Mouse (Mus musculus): ENCODE data around the gene Scyl2. TPM values are rescaled to one million over a fixed set of nuclear protein-coding genes. Genes with fewer than 3 reads are reported as not detected.

Scyl2 gene
- polyA plus RNA-seq, 1 experiment from 2014 or later = 18.8 TPM

GRCm38 (mm10) chr10:89633736-89634426 is 52.2 kb downstream of the Scyl2 start:
- Histone ChIP-seq H3K4me2 (ENCODE audit: low read length) (no peak overlapping the region), H3K9ac (replicated peaks; ENCODE audit: low read length) (no peak overlapping the region), H3K4me1 (ENCODE audit: control insufficient read depth, insufficient read depth, low read length) (no peaks in the 10 kb centered on the region), H3K36me3 (ENCODE audit: control insufficient read depth, insufficient read depth, low read length) (no peaks in the 10 kb centered on the region), H3K27ac (replicated peaks; ENCODE audit: low read depth, low read length) (no peak overlapping the region), H3K4me3 (replicated peaks; ENCODE audit: low read depth, low read length) (no peak overlapping the region), H3K27me3 (ENCODE audit: control insufficient read depth, insufficient read depth, low read length) (no peaks in the 10 kb centered on the region), H3K9me3 (ENCODE audit: control insufficient read depth, low read length) (no peaks in the 10 kb centered on the region)
- WGBS = 93% methylated on average over 7 of the region's 7 CpGs
- ATAC-seq (ENCODE audit: low FRiP score, low TSS enrichment) = no peak
- no peak for DNase-seq

- Histone ChIP-seq H3K4me2 (ENCODE audit: low read length) (no peak overlapping the region), H3K36me3 (ENCODE audit: control insufficient read depth, insufficient read depth, low read length) (no peaks in the 10 kb centered on the region), H3K27me3 (ENCODE audit: control insufficient read depth, insufficient read depth, low read length) (no peaks in the 10 kb centered on the region), H3K9ac (replicated peaks; ENCODE audit: low read length) (no peak overlapping the region), H3K9me3 (ENCODE audit: control insufficient read depth, low read length) (no peaks in the 10 kb centered on the region), H3K27ac (replicated peaks; ENCODE audit: low read depth, low read length) (no peak overlapping the region), H3K4me1 (ENCODE audit: control insufficient read depth, insufficient read depth, low read length) (no peaks in the 10 kb centered on the region), H3K4me3 (replicated peaks; ENCODE audit: low read depth, low read length) (no peak overlapping the region)
- no peak for ATAC-seq (ENCODE audit: low FRiP score, low TSS enrichment)
- no peak for DNase-seq
- WGBS = 93% methylated on average over 4 of the region's 4 CpGs
Measured at GRCm38 (mm10) chr10:89633121-89633520, 53.0 kb downstream of the Scyl2 start.

DNA sequence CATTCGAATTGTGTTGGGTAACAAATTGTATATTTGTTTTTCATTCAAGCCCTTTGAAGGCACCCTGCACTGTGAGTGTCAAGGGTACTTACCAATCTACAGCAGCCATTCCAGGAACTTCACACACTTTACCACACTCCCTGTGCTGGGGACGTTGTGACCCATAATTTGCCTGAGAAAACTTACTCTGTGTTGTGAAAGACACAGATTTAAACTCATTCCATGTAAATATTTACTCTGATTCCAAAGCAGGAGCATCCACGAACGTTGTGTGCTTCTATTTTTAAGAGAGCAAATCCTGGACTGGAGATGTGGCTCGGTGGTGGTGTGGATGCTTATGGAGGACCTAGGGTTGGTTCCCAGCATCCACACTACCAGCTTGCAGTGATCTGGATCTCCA is 54.3 kb downstream of the Scyl2 start:
- H3K27me3 ChIP-seq (ENCODE audit: control insufficient read depth, insufficient read depth, low read length) = no peaks in the 10 kb centered on the region
- H3K4me2 ChIP-seq (ENCODE audit: low read length) = no peak overlapping the region
- 69% methylated on average over 5 of the region's 5 CpGs for WGBS
- no peak for DNase-seq
- H3K9ac ChIP-seq (replicated peaks; ENCODE audit: low read length) = no peak overlapping the region
- no peaks in the 10 kb centered on the region for H3K4me1 ChIP-seq (ENCODE audit: control insufficient read depth, insufficient read depth, low read length)
- ATAC-seq (ENCODE audit: low FRiP score, low TSS enrichment) = no peak
- no peaks in the 10 kb centered on the region for H3K9me3 ChIP-seq (ENCODE audit: control insufficient read depth, low read length)
- H3K4me3 ChIP-seq (replicated peaks; ENCODE audit: low read depth, low read length) = no peak overlapping the region
- no peaks in the 10 kb centered on the region for H3K36me3 ChIP-seq (ENCODE audit: control insufficient read depth, insufficient read depth, low read length)
- no peak overlapping the region for H3K27ac ChIP-seq (replicated peaks; ENCODE audit: low read depth, low read length)

DNA sequence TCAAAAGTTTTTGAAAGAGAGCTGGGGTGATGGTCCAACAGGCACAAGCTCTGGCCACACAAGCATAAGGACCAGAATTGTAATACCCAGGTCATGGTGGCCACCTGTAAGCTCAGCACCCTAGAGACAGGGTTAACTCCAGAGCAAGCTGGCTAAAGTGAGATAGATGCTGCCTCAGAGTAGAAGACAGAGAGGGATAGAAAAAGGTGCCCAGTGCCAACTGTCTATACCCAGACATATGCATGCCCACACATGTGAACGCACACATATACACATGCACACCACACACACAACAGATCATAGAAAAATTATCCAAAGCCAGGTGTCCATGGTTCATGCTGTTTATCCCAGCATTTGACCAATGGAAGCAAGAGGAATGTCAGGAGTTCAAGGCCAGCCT is 55.5 kb downstream of the Scyl2 start:
- no peak overlapping the region for H3K27ac ChIP-seq (replicated peaks; ENCODE audit: low read depth, low read length)
- H3K36me3 ChIP-seq (ENCODE audit: control insufficient read depth, insufficient read depth, low read length) = no peaks in the 10 kb centered on the region
- H3K4me2 ChIP-seq (ENCODE audit: low read length) = no peak overlapping the region
- no peaks in the 10 kb centered on the region for H3K4me1 ChIP-seq (ENCODE audit: control insufficient read depth, insufficient read depth, low read length)
- H3K9ac ChIP-seq (replicated peaks; ENCODE audit: low read length) = no peak overlapping the region
- H3K4me3 ChIP-seq (replicated peaks; ENCODE audit: low read depth, low read length) = no peak overlapping the region
- no peaks in the 10 kb centered on the region for H3K9me3 ChIP-seq (ENCODE audit: control insufficient read depth, low read length)
- DNase-seq (no peak), ATAC-seq (ENCODE audit: low FRiP score, low TSS enrichment) (no peak)
- WGBS = 95% methylated on average over 1 of the region's 1 CpGs
- no peaks in the 10 kb centered on the region for H3K27me3 ChIP-seq (ENCODE audit: control insufficient read depth, insufficient read depth, low read length)

DNA sequence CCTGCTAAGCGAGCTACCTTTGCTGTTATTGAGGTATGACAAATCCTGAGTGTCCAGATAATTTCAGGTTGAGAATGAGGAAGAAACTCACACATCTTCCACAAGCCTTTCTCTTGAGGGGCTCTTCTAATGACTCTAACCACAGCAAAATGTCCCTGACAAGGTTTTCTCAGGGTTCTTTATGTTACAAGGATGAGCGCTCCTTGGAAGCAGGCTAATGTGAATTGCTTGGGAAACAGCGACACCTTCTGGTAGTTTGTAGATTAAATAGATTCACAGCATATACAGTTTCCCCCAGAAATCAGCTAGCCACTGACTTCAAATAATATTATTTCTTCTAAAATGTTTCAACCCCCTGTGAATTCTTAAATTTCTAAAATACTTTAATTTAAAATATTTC is 56.0 kb downstream of the Scyl2 start:
- 0 out of 2 replicates have a peak, but pooled peaks have one; percentile 58 for ATAC-seq (ENCODE audit: low FRiP score, low TSS enrichment)
- H3K4me3 ChIP-seq (replicated peaks; ENCODE audit: low read depth, low read length) = no peak overlapping the region
- H3K4me1 ChIP-seq (ENCODE audit: control insufficient read depth, insufficient read depth, low read length) = no peaks in the 10 kb centered on the region
- H3K36me3 ChIP-seq (ENCODE audit: control insufficient read depth, insufficient read depth, low read length) = no peaks in the 10 kb centered on the region
- no peaks in the 10 kb centered on the region for H3K27me3 ChIP-seq (ENCODE audit: control insufficient read depth, insufficient read depth, low read length)
- H3K9ac ChIP-seq (replicated peaks; ENCODE audit: low read length) = no peak overlapping the region
- peak; percentile 95 for DNase-seq
- 30% methylated on average over 3 of the region's 3 CpGs for WGBS
- H3K9me3 ChIP-seq (ENCODE audit: control insufficient read depth, low read length) = no peaks in the 10 kb centered on the region
- no peak overlapping the region for H3K4me2 ChIP-seq (ENCODE audit: low read length)
- H3K27ac ChIP-seq (replicated peaks; ENCODE audit: low read depth, low read length) = no peak overlapping the region

GRCm38 (mm10) chr10:89626714-89627113 is 59.4 kb downstream of the Scyl2 start:
- no peak overlapping the region for H3K27ac ChIP-seq (replicated peaks; ENCODE audit: low read depth, low read length)
- 79% methylated on average over 2 of the region's 2 CpGs for WGBS

GRCm38 (mm10) chr10:89624196-89624595 is 61.9 kb downstream of the Scyl2 start:
- H3K4me1 ChIP-seq (ENCODE audit: control insufficient read depth, insufficient read depth, low read length) = no peaks in the 10 kb centered on the region
- H3K4me3 ChIP-seq (replicated peaks; ENCODE audit: low read depth, low read length) = no peak overlapping the region
- no peaks in the 10 kb centered on the region for H3K9me3 ChIP-seq (ENCODE audit: control insufficient read depth, low read length)
- no peaks in the 10 kb centered on the region for H3K36me3 ChIP-seq (ENCODE audit: control insufficient read depth, insufficient read depth, low read length)
- no peak overlapping the region for H3K4me2 ChIP-seq (ENCODE audit: low read length)
- H3K27ac ChIP-seq (replicated peaks; ENCODE audit: low read depth, low read length) = no peak overlapping the region
- no peak for ATAC-seq (ENCODE audit: low FRiP score, low TSS enrichment)
- H3K9ac ChIP-seq (replicated peaks; ENCODE audit: low read length) = no peak overlapping the region
- no peaks in the 10 kb centered on the region for H3K27me3 ChIP-seq (ENCODE audit: control insufficient read depth, insufficient read depth, low read length)
- no peak for DNase-seq
- WGBS = 89% methylated on average over 2 of the region's 2 CpGs

More at GRCm38 (mm10) chr10:89626714-89627113, 59.4 kb downstream of the Scyl2 start:
- Histone ChIP-seq H3K27me3 (ENCODE audit: control insufficient read depth, insufficient read depth, low read length) (no peaks in the 10 kb centered on the region), H3K4me2 (ENCODE audit: low read length) (no peak overlapping the region), H3K4me1 (ENCODE audit: control insufficient read depth, insufficient read depth, low read length) (no peaks in the 10 kb centered on the region), H3K4me3 (replicated peaks; ENCODE audit: low read depth, low read length) (no peak overlapping the region), H3K9me3 (ENCODE audit: control insufficient read depth, low read length) (no peaks in the 10 kb centered on the region), H3K36me3 (ENCODE audit: control insufficient read depth, insufficient read depth, low read length) (no peaks in the 10 kb centered on the region), H3K9ac (replicated peaks; ENCODE audit: low read length) (no peak overlapping the region)
- ATAC-seq (ENCODE audit: low FRiP score, low TSS enrichment) (no peak), DNase-seq (no peak)

DNA sequence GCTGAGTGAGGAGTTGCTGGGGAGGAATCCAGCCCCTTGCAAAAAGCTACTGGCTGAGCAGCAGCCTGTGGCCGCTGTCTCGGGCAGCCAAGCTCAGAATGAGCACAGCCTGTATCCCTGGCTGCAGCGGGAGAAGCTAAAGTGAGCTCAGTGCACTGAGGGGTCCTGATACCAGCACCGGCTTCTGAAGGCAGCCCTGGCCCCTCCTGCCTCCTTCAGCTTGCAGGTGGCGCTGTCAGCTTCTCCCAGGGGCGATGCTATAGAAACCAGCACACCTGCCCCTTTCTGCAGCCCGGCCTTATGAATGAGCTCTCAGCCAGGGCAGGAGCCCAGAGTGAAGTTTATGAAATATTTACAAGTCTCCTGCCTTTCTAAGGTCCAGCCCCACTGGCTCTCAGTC is 65.0 kb downstream of the Scyl2 start, which contains the start of gene Slc17a8:
Slc17a8 (minus strand) TSS at position 125 of the 400 bp plus-strand sequence.
- Histone ChIP-seq H3K27ac (replicated peaks; ENCODE audit: low read depth, low read length) (no peak within 1 kb of the TSS), H3K4me3 (replicated peaks; ENCODE audit: low read depth, low read length) (no peak within 1 kb of the TSS), H3K4me2 (ENCODE audit: low read length) (peak within 1 kb of the TSS; percentile 27; the same call in 1 of the 2 replicates), H3K4me1 (ENCODE audit: control insufficient read depth, insufficient read depth, low read length) (no peaks in the 10 kb centered on the region), H3K27me3 (ENCODE audit: control insufficient read depth, insufficient read depth, low read length) (no peaks in the 10 kb centered on the region), H3K36me3 (ENCODE audit: control insufficient read depth, insufficient read depth, low read length) (no peaks in the 10 kb centered on the region), H3K9me3 (ENCODE audit: control insufficient read depth, low read length) (no peaks in the 10 kb centered on the region), H3K9ac (replicated peaks; ENCODE audit: low read length) (peak within 1 kb of the TSS; percentile 12; the same call in 1 of the 2 replicates)
- WGBS = 17% methylated on average over 7 of the region's 7 CpGs
- ATAC-seq (ENCODE audit: low FRiP score, low TSS enrichment) (no peak), DNase-seq (peak; percentile 41)

GRCm38 (mm10) chr10:89599311-89599710 is 86.8 kb downstream of the Scyl2 start:
- WGBS = 88% methylated on average over 5 of the region's 5 CpGs
- Histone ChIP-seq H3K4me1 (ENCODE audit: control insufficient read depth, insufficient read depth, low read length) (no peaks in the 10 kb centered on the region), H3K9ac (replicated peaks; ENCODE audit: low read length) (no peak overlapping the region), H3K9me3 (ENCODE audit: control insufficient read depth, low read length) (no peaks in the 10 kb centered on the region), H3K4me3 (replicated peaks; ENCODE audit: low read depth, low read length) (no peak overlapping the region), H3K4me2 (ENCODE audit: low read length) (no peak overlapping the region), H3K27ac (replicated peaks; ENCODE audit: low read depth, low read length) (no peak overlapping the region), H3K36me3 (ENCODE audit: control insufficient read depth, insufficient read depth, low read length) (no peaks in the 10 kb centered on the region), H3K27me3 (ENCODE audit: control insufficient read depth, insufficient read depth, low read length) (no peaks in the 10 kb centered on the region)
- no peak for ATAC-seq (ENCODE audit: low FRiP score, low TSS enrichment)
- no peak for DNase-seq

Data from midbrain, embryonic 14.5 days (tissue).